Comparison of ENCODE assay signal across 16 mouse cellular contexts in genomic region chr9:13752543-13752942, GRCm38 (mm10). TPM values are rescaled to one million over a fixed set of nuclear protein-coding genes. Genes with fewer than 3 reads are reported as not detected.
DNase-seq lines count a peak whose midpoint lies in the region; ATAC-seq and TF ChIP-seq lines count a peak whose summit lies in the region.
"Had no signal": no experiment of that assay in that cellular context is flagged by ENCODE, and none has a peak within 500 bp of the region (broad histone marks: within the 10 kb centered on the region; RNA-seq: fewer than 3 reads in every experiment).

No protein-coding gene starts in this region.

- H3K36me3 ChIP-seq in heart, adult 2 months (ENCODE audit: control insufficient read depth, insufficient read depth, low read length) = peaks cover 9% of the 10 kb centered on the region
- H3K36me3 ChIP-seq in kidney, postnatal 0 days (ENCODE audit: insufficient read depth, low read length) = no peaks in the 10 kb centered on the region
- H3K36me3 ChIP-seq in lung, postnatal 0 days (ENCODE audit: insufficient read depth, low read length) = no peaks in the 10 kb centered on the region
- no peaks in the 10 kb centered on the region for H3K36me3 ChIP-seq in midbrain, embryonic 14.5 days (ENCODE audit: control insufficient read depth, insufficient read depth, low read length)
- H3K36me3 ChIP-seq in intestine, embryonic 15.5 days = no peaks in the 10 kb centered on the region
- H3K36me3 ChIP-seq: limb, embryonic 13.5 days had no signal

- peaks cover 5% of the 10 kb centered on the region; the same call in 1 of the 2 replicates for H3K79me2 ChIP-seq in heart, adult 2 months (replicated peaks; ENCODE audit: control insufficient read depth, insufficient read depth, low read length)

- H3K4me3 ChIP-seq in heart, adult 2 months = no peak overlapping the region
- H3K4me3 ChIP-seq in kidney, postnatal 0 days (replicated peaks; ENCODE audit: low read depth, low read length) = no peak overlapping the region
- no peak overlapping the region for H3K4me3 ChIP-seq in bone marrow macrophage, adult 2 months (ENCODE audit: insufficient read depth, low read length)
- no peak overlapping the region for H3K4me3 ChIP-seq in lung, postnatal 0 days (ENCODE audit: low read depth, low read length)
- no peak overlapping the region for H3K4me3 ChIP-seq in midbrain, embryonic 14.5 days (replicated peaks; ENCODE audit: low read depth, low read length)
- no peak overlapping the region for H3K4me3 ChIP-seq in intestine, embryonic 15.5 days (replicated peaks)
- H3K4me3 ChIP-seq: heart, embryonic 13.5 days; limb, embryonic 13.5 days had no signal

- DNase-seq in heart, adult 2 months = no peak
- no peak for DNase-seq in heart, postnatal 36 days
- DNase-seq in kidney, postnatal 0 days (ENCODE audit: low spot score) = peak; percentile 76
- DNase-seq in kidney, adult 18-20 months = no peak
- DNase-seq in lung, postnatal 0 days (ENCODE audit: low spot score) = peak; percentile 69
- no peak for DNase-seq in midbrain, embryonic 14.5 days
- DNase-seq: adrenal gland, adult 2 months; cerebellum, adult 2 months; right cerebral cortex, adult 18-20 months had no signal

- no peak overlapping the region for H3K9ac ChIP-seq in heart, adult 2 months (ENCODE audit: low read depth, low read length)
- H3K9ac ChIP-seq in kidney, postnatal 0 days (ENCODE audit: low read depth, low read length) = no peak overlapping the region
- no peak overlapping the region for H3K9ac ChIP-seq in lung, postnatal 0 days (replicated peaks; ENCODE audit: low read depth)
- no peak overlapping the region for H3K9ac ChIP-seq in midbrain, embryonic 14.5 days (replicated peaks; ENCODE audit: low read length)
- no peak overlapping the region for H3K9ac ChIP-seq in intestine, embryonic 15.5 days
- H3K9ac ChIP-seq: heart, embryonic 13.5 days; limb, embryonic 13.5 days had no signal

- ATAC-seq in kidney, postnatal 0 days (replicated peaks; ENCODE audit: low FRiP score, low read depth) = no peak
- peak; percentile 32; the same call in 1 of the 2 replicates for ATAC-seq in lung, postnatal 0 days
- no peak for ATAC-seq in midbrain, embryonic 14.5 days (ENCODE audit: low FRiP score, low TSS enrichment)
- ATAC-seq in intestine, embryonic 15.5 days = no peak
- ATAC-seq: forebrain, embryonic 14.5 days; hindbrain, embryonic 16.5 days had no signal

- no peaks in the 10 kb centered on the region for H3K9me3 ChIP-seq in kidney, postnatal 0 days (replicated peaks; ENCODE audit: low read length)
- H3K9me3 ChIP-seq in lung, postnatal 0 days (ENCODE audit: low read length) = no peaks in the 10 kb centered on the region
- H3K9me3 ChIP-seq in midbrain, embryonic 14.5 days (ENCODE audit: control insufficient read depth, low read length) = 0 out of 2 replicates have a peak, but pooled peaks cover 7% of the 10 kb centered on the region
- no peaks in the 10 kb centered on the region for H3K9me3 ChIP-seq in intestine, embryonic 15.5 days

- no peak overlapping the region for H3K4me2 ChIP-seq in kidney, postnatal 0 days (ENCODE audit: low read length)
- H3K4me2 ChIP-seq in lung, postnatal 0 days (replicated peaks; ENCODE audit: low read depth, low read length) = no peak overlapping the region
- H3K4me2 ChIP-seq in midbrain, embryonic 14.5 days (ENCODE audit: low read length) = no peak overlapping the region
- H3K4me2 ChIP-seq in intestine, embryonic 15.5 days (replicated peaks) = no peak overlapping the region
- H3K4me2 ChIP-seq: heart, embryonic 13.5 days; limb, embryonic 13.5 days; midbrain, embryonic 11.5 days had no signal

- H3K27ac ChIP-seq in heart, adult 2 months = peak overlapping the region; percentile 82
- peak overlapping the region; percentile 42; the same call in 1 of the 2 replicates for H3K27ac ChIP-seq in kidney, postnatal 0 days
- H3K27ac ChIP-seq in bone marrow macrophage, adult 2 months (ENCODE audit: insufficient read depth, low read depth, low read length) = peak overlapping the region; percentile 36
- no peak overlapping the region for H3K27ac ChIP-seq in lung, postnatal 0 days (ENCODE audit: low read length)
- H3K27ac ChIP-seq in midbrain, embryonic 14.5 days (replicated peaks; ENCODE audit: low read depth, low read length) = no peak overlapping the region
- no peak overlapping the region for H3K27ac ChIP-seq in intestine, embryonic 15.5 days
- H3K27ac ChIP-seq: limb, embryonic 13.5 days had no signal

- no peaks in the 10 kb centered on the region for H3K27me3 ChIP-seq in heart, adult 2 months (ENCODE audit: control insufficient read depth, insufficient read depth, low read length)
- H3K27me3 ChIP-seq in kidney, postnatal 0 days (ENCODE audit: insufficient read depth, low read length) = no peaks in the 10 kb centered on the region
- H3K27me3 ChIP-seq in lung, postnatal 0 days (replicated peaks; ENCODE audit: insufficient read depth, low read length) = no peaks in the 10 kb centered on the region
- no peaks in the 10 kb centered on the region for H3K27me3 ChIP-seq in midbrain, embryonic 14.5 days (ENCODE audit: control insufficient read depth, insufficient read depth, low read length)
- no peaks in the 10 kb centered on the region for H3K27me3 ChIP-seq in intestine, embryonic 15.5 days (replicated peaks)
- H3K27me3 ChIP-seq: heart, embryonic 13.5 days; limb, embryonic 13.5 days had no signal

- H3K4me1 ChIP-seq in heart, adult 2 months (ENCODE audit: control insufficient read depth, insufficient read depth, low read length) = peaks cover 7% of the 10 kb centered on the region
- H3K4me1 ChIP-seq in kidney, postnatal 0 days (replicated peaks; ENCODE audit: insufficient read depth, low read length) = 0 out of 2 replicates have a peak, but pooled peaks cover 10% of the 10 kb centered on the region
- peaks cover 16% of the 10 kb centered on the region for H3K4me1 ChIP-seq in bone marrow macrophage, adult 2 months (ENCODE audit: control insufficient read depth, insufficient read depth, low read length)
- H3K4me1 ChIP-seq in lung, postnatal 0 days (ENCODE audit: insufficient read depth, low read depth, low read length) = peaks cover 3% of the 10 kb centered on the region; the same call in 1 of the 2 replicates
- H3K4me1 ChIP-seq in midbrain, embryonic 14.5 days (ENCODE audit: control insufficient read depth, insufficient read depth, low read length) = peaks cover 8% of the 10 kb centered on the region; the same call in 1 of the 2 replicates
- peaks cover 6% of the 10 kb centered on the region; the same call in 1 of the 2 replicates for H3K4me1 ChIP-seq in intestine, embryonic 15.5 days (replicated peaks)

- no peak for TF ChIP-seq EP300 in heart, adult 2 months (IDR thresholded peaks at IDR 0.05; ENCODE audit: insufficient read depth, low read depth, low read length)
- peak; percentile 84 for TF ChIP-seq EP300 in lung, postnatal 0 days (IDR thresholded peaks at IDR 0.05)

- intact Hi-C loops in heart, adult 2 months (cut with DNase I) = loop anchor here (5.0 kb wide), 1 partner anchor 40 kb away; no protein-coding TSS in a partner anchor
- intact Hi-C loops in heart, postnatal 36 days (cut with DNase I) = no loop called here

- WGBS in heart, adult 2 months = 32% methylated on average over 4 of the region's 4 CpGs
- WGBS in kidney, postnatal 0 days = 57% methylated on average over 4 of the region's 4 CpGs
- 48% methylated on average over 4 of the region's 4 CpGs for WGBS in lung, postnatal 0 days
- 92% methylated on average over 4 of the region's 4 CpGs for WGBS in midbrain, embryonic 14.5 days
- 67% methylated on average over 4 of the region's 4 CpGs for WGBS in intestine, embryonic 15.5 days

- TF ChIP-seq CTCF in heart, adult 2 months (IDR thresholded peaks at IDR 0.05) = no peak
- TF ChIP-seq CTCF in kidney, postnatal 0 days (IDR thresholded peaks at IDR 0.05; ENCODE audit: low read depth) = no peak
- TF ChIP-seq CTCF in bone marrow macrophage, adult 2 months (IDR thresholded peaks at IDR 0.05; ENCODE audit: low read depth, low read length) = no peak
- TF ChIP-seq CTCF in lung, postnatal 0 days (IDR thresholded peaks at IDR 0.05) = no peak

- TF ChIP-seq POLR2A in heart, adult 2 months (IDR thresholded peaks at IDR 0.05; ENCODE audit: insufficient read depth, low read depth, low read length) = no peak
- no peak for TF ChIP-seq POLR2A in bone marrow macrophage, adult 2 months (IDR thresholded peaks at IDR 0.05; ENCODE audit: borderline replicate concordance, low read depth, low read length)

RNA-seq across cellular contexts. Expression of gene Mtmr2, which starts 4.3 kb away (rescaled TPM):
- total RNA-seq in heart, adult 2 months (2021) = 10 to 100 TPM; 19.6 to 22.4 TPM
- 7.2 and 12.7 TPM in 2 replicates for polyA plus RNA-seq in heart, adult 2 months (2012; rRNA removed)
- 10 to 100 TPM; 24.7 to 26.3 TPM for total RNA-seq in heart, postnatal 36 days (2021)
- 76.7 and 85.8 TPM in 2 replicates for polyA plus RNA-seq in kidney, postnatal 0 days (2015; fragmentation: Nextera tagmentation; extraction: Ambion mirVana)
- polyA plus RNA-seq in bone marrow macrophage, adult 2 months (2012; ENCODE audit: insufficient read depth, insufficient read length, missing spikeins) = 33.6 and 35.9 TPM in 2 replicates
- polyA plus RNA-seq in lung, postnatal 0 days (2015; fragmentation: Nextera tagmentation; extraction: Ambion mirVana) = 58.1 and 62.6 TPM in 2 replicates
- 49.5 and 60.6 TPM in 2 replicates for polyA plus RNA-seq in midbrain, embryonic 14.5 days (2014; fragmentation: Nextera tagmentation; extraction: Ambion mirVana)
- polyA plus RNA-seq in intestine, embryonic 15.5 days (2015; fragmentation: Nextera tagmentation; extraction: Ambion mirVana) = 68.0 and 73.8 TPM in 2 replicates

Comparison
In these comparisons a context has a peak if more than half of its experiments do, and no peak if none do; other contexts are left out.
1. DNase-seq: peak in kidney, postnatal 0 days (single experiment) and lung, postnatal 0 days (single experiment); none in heart, adult 2 months (0 of 2), heart, postnatal 36 days (0 of 2), kidney, adult 18-20 months (single experiment) and midbrain, embryonic 14.5 days (single experiment).
2. H3K27ac ChIP-seq: peak in heart, adult 2 months (single experiment), kidney, postnatal 0 days (single experiment) and bone marrow macrophage, adult 2 months (single experiment); none in lung, postnatal 0 days (single experiment), midbrain, embryonic 14.5 days (single experiment) and intestine, embryonic 15.5 days (single experiment).